Mouse (Mus musculus) myocyte (in vitro differentiated cells): ENCODE results near the gene Epc2. TPM values are rescaled to one million over a fixed set of nuclear protein-coding genes. Genes with fewer than 3 reads are reported as not detected.

Experiments
- H3K27me3 ChIP-seq: one replicate; pipeline ENCODE4 v1.6.1; 2011; ENCODE audit not compliant: control insufficient read depth, insufficient read depth, insufficient read length
- H3K36me3 ChIP-seq: one replicate; pipeline ENCODE4 v1.6.1; 2011; ENCODE audit not compliant: control insufficient read depth, insufficient read depth
- H3K4me2 ChIP-seq: one replicate; pipeline ENCODE4 v1.6.1; 2011; ENCODE audit warnings: low read depth, control low read depth
- H3K4me3 ChIP-seq: one replicate; pipeline ENCODE4 v1.5.1; 2011; ENCODE audit warnings: mild to moderate bottlenecking, control low read depth, moderate library complexity
- H3K79me2 ChIP-seq: one replicate; pipeline ENCODE4 v1.6.1; 2011; ENCODE audit not compliant: control insufficient read depth, insufficient read depth
- H3ac ChIP-seq: one replicate; pipeline ENCODE4 v1.6.1; 2011; ENCODE audit not compliant: control insufficient read depth, insufficient read length
- CEBPB ChIP-seq: IDR thresholded peaks from 2 replicates; pipeline ENCODE4 v1.6.1; 2011; ENCODE audit warnings: mild to moderate bottlenecking, moderate library complexity; ENCODE audit not compliant: poor library complexity, insufficient read depth, severe bottlenecking
- E2F4 ChIP-seq: IDR thresholded peaks from one replicate; pipeline ENCODE4 v1.6.1; 2011; ENCODE audit warnings: mild to moderate bottlenecking, control low read depth, moderate library complexity; ENCODE audit not compliant: insufficient read depth
- MAX ChIP-seq: IDR thresholded peaks from one replicate; pipeline ENCODE4 v1.6.1; 2011; ENCODE audit warnings: low read depth, mild to moderate bottlenecking, control low read depth
- MYOD1 ChIP-seq, 3 experiments: IDR thresholded peaks; one replicate each; pipeline ENCODE4 v1.6.1; 2011; ENCODE audit warnings: control low read depth in 2 of 3, low read depth in 2 of 3, mild to moderate bottlenecking in 2 of 3, moderate library complexity in 1 of 3; ENCODE audit not compliant: insufficient read length in 2 of 3, control insufficient read depth in 1 of 3
- MYOG ChIP-seq, 3 experiments: IDR thresholded peaks; one replicate each; pipeline ENCODE4 v1.6.1; 2011; ENCODE audit warnings: control low read depth in 2 of 3, low read depth in 2 of 3, mild to moderate bottlenecking in 2 of 3; ENCODE audit not compliant: insufficient read length in 2 of 3, control insufficient read depth in 1 of 3, insufficient read depth in 1 of 3
- POLR2A ChIP-seq: IDR thresholded peaks from one replicate; pipeline ENCODE4 v1.6.1; 2011; ENCODE audit warnings: low read depth, mild to moderate bottlenecking, control low read depth, moderate library complexity; ENCODE audit not compliant: insufficient read length
- POLR2AphosphoS2 ChIP-seq: IDR thresholded peaks from one replicate; pipeline ENCODE4 v1.6.1; 2011; ENCODE audit warnings: low read depth, control low read depth; ENCODE audit not compliant: insufficient read length
- REST ChIP-seq: IDR thresholded peaks from one replicate; pipeline ENCODE4 v1.6.1; 2011; ENCODE audit warnings: mild to moderate bottlenecking, control low read depth, moderate library complexity; ENCODE audit not compliant: insufficient read depth, insufficient read length
- SRF ChIP-seq: IDR thresholded peaks from one replicate; pipeline ENCODE4 v1.6.1; 2011; ENCODE audit warnings: low read depth; ENCODE audit not compliant: control insufficient read depth, insufficient read length
- TCF12 ChIP-seq: IDR thresholded peaks from one replicate; pipeline ENCODE4 v1.6.1; 2011; ENCODE audit warnings: mild to moderate bottlenecking, control low read depth; ENCODE audit not compliant: poor library complexity, insufficient read depth, severe bottlenecking
- TCF3 ChIP-seq: IDR thresholded peaks from one replicate; pipeline ENCODE4 v1.6.1; 2011; ENCODE audit warnings: low read depth, control low read depth; ENCODE audit not compliant: insufficient read length
- USF1 ChIP-seq: IDR thresholded peaks from one replicate; pipeline ENCODE4 v1.6.1; 2011; ENCODE audit warnings: low read depth, mild to moderate bottlenecking, control low read depth, moderate library complexity
- polyA plus RNA-seq: library from polyadenylated mRNA; unstranded; fragments of >200 nt; fragmentation: generic; extraction: Trizol; gene quantifications from one replicate; pipeline ENCODE4 v1.2.1, GENCODE M21; 2012; ENCODE audit warnings: missing spikeins

Epc2 gene
- polyA plus RNA-seq, 1 experiment = 4.5 TPM

GRCm38 (mm10) chr2:49539745-49540144 is 88.5 kb downstream of the Epc2 start:
- no peak overlapping the region for H3K4me3 ChIP-seq
- no peaks in the 10 kb centered on the region for H3K27me3 ChIP-seq
- no peak overlapping the region for H3K4me2 ChIP-seq
- no peak for TF ChIP-seq SRF
- TF ChIP-seq POLR2AphosphoS2 = no peak
- no peak for TF ChIP-seq REST
- no peak overlapping the region for H3ac ChIP-seq
- peaks cover 25% of the 10 kb centered on the region for H3K36me3 ChIP-seq
- H3K79me2 ChIP-seq = no peaks in the 10 kb centered on the region

DNA sequence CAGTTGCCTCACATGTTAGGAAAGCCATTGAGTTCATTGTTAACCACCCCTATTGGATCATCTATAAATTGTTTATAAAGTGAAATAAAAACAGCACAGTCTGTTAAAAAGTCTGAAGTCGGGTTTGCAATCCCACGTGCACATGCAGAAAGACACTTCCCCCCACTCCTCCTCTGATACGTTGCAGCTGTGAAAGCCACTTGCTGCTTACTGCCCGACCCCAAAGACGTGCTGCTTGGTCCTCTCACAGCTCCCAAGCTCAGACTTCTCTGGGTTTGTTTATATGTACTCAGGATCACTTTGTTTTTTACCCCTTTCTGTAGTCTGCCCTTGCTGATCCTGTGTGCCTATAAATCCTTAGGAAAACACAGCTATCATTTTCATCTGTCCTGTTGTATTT is 96.5 kb downstream of the Epc2 start:
- no peaks in the 10 kb centered on the region for H3K79me2 ChIP-seq
- H3K27me3 ChIP-seq = no peaks in the 10 kb centered on the region
- H3ac ChIP-seq = no peak overlapping the region
- no peak overlapping the region for H3K4me3 ChIP-seq
- H3K36me3 ChIP-seq = peaks cover 44% of the 10 kb centered on the region
- no peak overlapping the region for H3K4me2 ChIP-seq
- TF ChIP-seq TCF3 = no peak
- no peak for TF ChIP-seq POLR2AphosphoS2
- TF ChIP-seq MAX = no peak
- no peak for TF ChIP-seq SRF
- TF ChIP-seq USF1 = no peak
- TF ChIP-seq CEBPB = no peak
- TF ChIP-seq REST = no peak
- no peak for TF ChIP-seq POLR2A
- TF ChIP-seq E2F4 = no peak
- no peak for TF ChIP-seq MYOG (IDR thresholded peaks at IDR 0.05; ENCODE audit: control insufficient read depth in 1 of 3, insufficient read depth in 1 of 3, insufficient read length in 2 of 3, low read depth in 2 of 3)
- TF ChIP-seq TCF12 = no peak
- no peak for TF ChIP-seq MYOD1 (IDR thresholded peaks at IDR 0.05; ENCODE audit: control insufficient read depth in 1 of 3, insufficient read length in 2 of 3, low read depth in 2 of 3)

DNA sequence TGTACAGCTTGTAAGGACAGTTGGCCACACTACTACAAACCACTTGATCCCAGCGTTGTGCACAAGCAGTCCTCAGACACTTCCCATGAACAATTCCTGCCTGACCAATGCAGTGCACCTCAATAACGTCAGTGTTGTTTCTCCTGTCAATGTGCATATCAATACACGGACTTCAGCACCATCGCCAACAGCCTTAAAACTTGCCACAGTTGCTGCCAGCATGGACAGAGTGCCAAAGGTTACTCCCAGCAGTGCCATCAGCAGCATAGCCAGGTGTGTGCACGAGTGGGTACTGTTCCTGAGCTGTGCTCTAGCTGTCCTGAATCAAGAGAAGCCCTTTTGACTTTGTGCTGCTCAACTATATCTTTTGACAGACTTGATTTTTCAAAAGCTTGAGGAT is 97.2 kb downstream of the Epc2 start:
- no peak overlapping the region for H3K4me2 ChIP-seq
- no peaks in the 10 kb centered on the region for H3K79me2 ChIP-seq
- no peak overlapping the region for H3ac ChIP-seq
- no peak for TF ChIP-seq TCF3
- TF ChIP-seq SRF = no peak
- no peak for TF ChIP-seq E2F4
- no peak for TF ChIP-seq POLR2A
- TF ChIP-seq POLR2AphosphoS2 = no peak
- no peak for TF ChIP-seq CEBPB
- no peak for TF ChIP-seq USF1
- no peak for TF ChIP-seq MYOG (IDR thresholded peaks at IDR 0.05; ENCODE audit: control insufficient read depth in 1 of 3, insufficient read depth in 1 of 3, insufficient read length in 2 of 3, low read depth in 2 of 3)
- no peak for TF ChIP-seq TCF12
- H3K36me3 ChIP-seq = peaks cover 48% of the 10 kb centered on the region
- H3K27me3 ChIP-seq = no peaks in the 10 kb centered on the region
- no peak overlapping the region for H3K4me3 ChIP-seq

GRCm38 (mm10) chr2:49553096-49553495 is 101.8 kb downstream of the Epc2 start:
- H3K4me2 ChIP-seq = no peak overlapping the region
- H3K79me2 ChIP-seq = no peaks in the 10 kb centered on the region
- no peak overlapping the region for H3ac ChIP-seq
- H3K27me3 ChIP-seq = no peaks in the 10 kb centered on the region
- no peak for TF ChIP-seq MAX
- no peak for TF ChIP-seq TCF12
- TF ChIP-seq SRF = no peak
- no peak for TF ChIP-seq CEBPB
- no peak for TF ChIP-seq POLR2A
- TF ChIP-seq MYOD1 (IDR thresholded peaks at IDR 0.05; ENCODE audit: control insufficient read depth in 1 of 3, insufficient read length in 2 of 3, low read depth in 2 of 3) = no peak
- no peak for TF ChIP-seq REST
- TF ChIP-seq TCF3 = no peak
- TF ChIP-seq POLR2AphosphoS2 = no peak
- TF ChIP-seq USF1 = no peak
- TF ChIP-seq E2F4 = no peak
- TF ChIP-seq MYOG (IDR thresholded peaks at IDR 0.05; ENCODE audit: control insufficient read depth in 1 of 3, insufficient read depth in 1 of 3, insufficient read length in 2 of 3, low read depth in 2 of 3) = no peak
- H3K36me3 ChIP-seq = peaks cover 34% of the 10 kb centered on the region
- no peak overlapping the region for H3K4me3 ChIP-seq

DNA sequence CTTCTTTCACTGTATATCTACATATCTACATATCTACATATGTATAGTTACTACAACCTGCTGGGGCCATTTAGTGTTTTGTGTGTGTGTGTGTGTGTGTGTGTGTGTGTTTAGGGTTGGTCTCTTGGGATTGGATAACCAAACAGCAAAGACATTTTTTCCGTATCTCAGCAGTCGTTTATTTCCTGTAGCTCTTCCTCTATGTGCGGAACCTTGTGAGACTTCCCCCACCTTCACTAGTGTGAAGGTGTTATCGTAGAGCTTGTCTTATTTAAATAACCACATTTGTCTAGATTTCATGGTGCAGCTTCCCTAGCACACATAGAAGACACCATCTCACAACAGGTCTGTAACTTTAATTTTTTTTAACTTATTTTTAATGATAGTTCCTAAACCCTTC is 106.1 kb downstream of the Epc2 start:
- no peak overlapping the region for H3K4me2 ChIP-seq
- no peaks in the 10 kb centered on the region for H3K79me2 ChIP-seq
- H3K36me3 ChIP-seq = peaks cover 4% of the 10 kb centered on the region
- no peaks in the 10 kb centered on the region for H3K27me3 ChIP-seq
- no peak overlapping the region for H3K4me3 ChIP-seq
- no peak overlapping the region for H3ac ChIP-seq
- TF ChIP-seq TCF3 = no peak
- TF ChIP-seq CEBPB = no peak
- TF ChIP-seq USF1 = no peak
- no peak for TF ChIP-seq MYOD1 (IDR thresholded peaks at IDR 0.05; ENCODE audit: control insufficient read depth in 1 of 3, insufficient read length in 2 of 3, low read depth in 2 of 3)
- no peak for TF ChIP-seq POLR2AphosphoS2
- no peak for TF ChIP-seq MYOG (IDR thresholded peaks at IDR 0.05; ENCODE audit: control insufficient read depth in 1 of 3, insufficient read depth in 1 of 3, insufficient read length in 2 of 3, low read depth in 2 of 3)
- no peak for TF ChIP-seq E2F4
